Mouse (Mus musculus) left cerebral cortex, postnatal 4 days (tissue): ENCODE results near the gene Myl7. TPM values are rescaled to one million over a fixed set of nuclear protein-coding genes. Genes with fewer than 3 reads are reported as not detected.

Source experiments
- total RNA-seq, 2 experiments: library from RNA; stranded (reverse); gene quantifications; 2 replicates each; pipeline ENCODE4 v1.2.3; 2021

Gene Myl7
- total RNA-seq, 2 experiments from 2014 or later = not detected

Other genes starting within 250 kb of the Myl7 start
- gene Mrps24, start 183.1 kb downstream of the Myl7 start, total RNA-seq = 10 to 100 TPM; 90.3 to 93.2 TPM
- gene Urgcp, start 136.4 kb downstream of the Myl7 start, total RNA-seq = 10 to 100 TPM; 41.5 to 52.4 TPM
- gene Dbnl, start 110.3 kb downstream of the Myl7 start, total RNA-seq = 10 to 100 TPM; 89.8 to 92.4 TPM
- gene Pgam2, start 95.0 kb downstream of the Myl7 start, total RNA-seq = 1 to 10 TPM; 1.6 TPM
- gene Polm, start 60.8 kb downstream of the Myl7 start, total RNA-seq = 10 to 100 TPM; 16.1 to 16.5 TPM
- gene Aebp1, start 36.8 kb downstream of the Myl7 start, total RNA-seq = 10 to 100 TPM; 20.4 to 24.8 TPM
- gene Pold2, start 20.5 kb downstream of the Myl7 start, total RNA-seq = 10 to 100 TPM; 26.6 to 37.5 TPM
- 1 to 10 TPM; 3.9 to 4.0 TPM for gene Gck, start 51.3 kb upstream of the Myl7 start, total RNA-seq
- gene Ykt6, start 56.9 kb upstream of the Myl7 start, total RNA-seq = 100 to 1,000 TPM; 202 to 213 TPM
- 100 to 1,000 TPM; 593 to 607 TPM for gene Camk2b, start 167.6 kb upstream of the Myl7 start, total RNA-seq